Mouse (Mus musculus) forebrain, embryonic 10.5 days (tissue): Measurements from ENCODE around the gene Gjc1. TPM values are rescaled to one million over a fixed set of nuclear protein-coding genes. Genes with fewer than 3 reads are reported as not detected.

ENCODE experiments used
- DNase-seq: peaks from one replicate; pipeline ENCODE4 v3.0.0-alpha.2; 2017; ENCODE audit warnings: low spot score; ENCODE audit errors: extremely low spot score
- H3K27ac ChIP-seq: fragments of 300-500 bp; sonication (generic); 2 replicates; pipeline ENCODE4 v1.5.1; 2016; ENCODE audit warnings: mild to moderate bottlenecking
- H3K27me3 ChIP-seq: fragments of 300-500 bp; sonication (generic); 2 replicates; pipeline ENCODE4 v1.6.1; 2016; ENCODE audit warnings: mild to moderate bottlenecking; ENCODE audit not compliant: poor library complexity, severe bottlenecking
- H3K36me3 ChIP-seq: fragments of 300-500 bp; sonication (generic); replicated peaks from 2 replicates; pipeline ENCODE4 v1.6.1; 2016; ENCODE audit warnings: mild to moderate bottlenecking, moderate library complexity
- H3K4me1 ChIP-seq: fragments of 300-500 bp; sonication (generic); 2 replicates; pipeline ENCODE4 v1.6.1; 2016
- H3K4me3 ChIP-seq: fragments of 300-500 bp; sonication (generic); 2 replicates; pipeline ENCODE4 v1.5.1; 2016; ENCODE audit warnings: mild to moderate bottlenecking, moderate library complexity
- H3K9me3 ChIP-seq: fragments of 300-500 bp; sonication (generic); 2 replicates; pipeline ENCODE4 v1.6.1; 2016; ENCODE audit warnings: mild to moderate bottlenecking, moderate library complexity
- WGBS: fragments of 180-500 bp; shearing (Covaris S2); methylation state at CpG from one replicate; pipeline ENCODE4 v1.1.7; 2016; 5-methylcytosine and 5-hydroxymethylcytosine counted together
- polyA plus RNA-seq: library from polyadenylated mRNA; unstranded; fragments of >200 nt; fragmentation: Nextera tagmentation; extraction: Ambion mirVana; gene quantifications from 2 replicates; pipeline ENCODE4 v1.2.1, GENCODE M21; 2016

Gjc1 gene
- polyA plus RNA-seq, 1 experiment from 2014 or later, result 87.4 TPM

DNA sequence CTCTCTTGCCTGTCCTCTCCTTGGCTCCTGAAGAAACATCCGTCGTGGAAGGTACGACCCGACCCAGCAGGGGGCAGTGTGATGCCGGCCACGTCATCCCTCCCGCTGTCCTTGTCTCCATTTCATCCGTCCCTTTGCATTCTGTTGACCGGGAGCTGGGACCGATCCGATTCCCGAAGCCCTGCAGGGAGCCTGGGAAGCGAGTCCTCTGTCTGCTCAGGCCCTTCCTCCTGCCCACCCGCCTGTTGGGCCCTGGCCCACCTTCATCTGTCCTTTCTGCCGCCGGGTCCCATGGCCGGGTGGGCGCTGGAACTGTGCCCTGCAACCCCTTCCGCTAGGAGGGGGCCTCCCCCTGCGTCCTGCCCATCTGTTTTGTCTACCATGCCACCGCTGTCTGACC lies 41.9 kb downstream of the Gjc1 start:
- Histone ChIP-seq H3K9me3 (no peaks in the 10 kb centered on the region), H3K4me3 (peak overlapping the region; percentile 40), H3K27me3 (peaks cover 57% of the 10 kb centered on the region), H3K4me1 (peaks cover 69% of the 10 kb centered on the region), H3K27ac (peak overlapping the region; percentile 78), H3K36me3 (peaks cover 21% of the 10 kb centered on the region)
- 32% methylated on average over 21 of the region's 21 CpGs for WGBS
- DNase-seq, result peak; percentile 60

DNA sequence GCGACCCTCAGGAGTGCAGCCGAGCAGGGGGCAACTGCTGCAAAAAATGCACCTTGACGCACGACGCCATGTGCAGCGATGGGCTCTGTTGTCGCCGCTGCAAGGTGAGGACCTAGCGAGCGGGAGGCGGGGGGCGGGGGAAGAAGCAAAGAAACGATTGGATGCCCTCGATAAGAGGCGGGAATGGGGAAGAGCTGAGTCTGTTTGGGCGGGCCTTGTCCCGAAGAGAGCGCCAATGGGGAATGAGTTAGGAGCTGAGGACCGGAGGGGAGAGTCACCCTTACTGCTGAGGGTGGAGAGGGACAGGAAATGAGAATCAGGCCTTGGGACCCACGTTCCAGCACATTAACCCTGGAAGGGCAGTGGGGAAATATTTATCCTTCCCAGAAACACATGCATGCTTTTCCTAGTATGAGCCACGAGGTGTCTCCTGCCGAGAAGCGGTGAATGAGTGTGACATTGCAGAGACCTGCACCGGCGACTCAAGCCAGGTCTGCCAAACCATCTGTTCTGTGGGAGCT lies 44.8 kb downstream of the Gjc1 start:
- Histone ChIP-seq H3K36me3 (peaks cover 21% of the 10 kb centered on the region), H3K4me1 (peaks cover 84% of the 10 kb centered on the region)

DNA sequence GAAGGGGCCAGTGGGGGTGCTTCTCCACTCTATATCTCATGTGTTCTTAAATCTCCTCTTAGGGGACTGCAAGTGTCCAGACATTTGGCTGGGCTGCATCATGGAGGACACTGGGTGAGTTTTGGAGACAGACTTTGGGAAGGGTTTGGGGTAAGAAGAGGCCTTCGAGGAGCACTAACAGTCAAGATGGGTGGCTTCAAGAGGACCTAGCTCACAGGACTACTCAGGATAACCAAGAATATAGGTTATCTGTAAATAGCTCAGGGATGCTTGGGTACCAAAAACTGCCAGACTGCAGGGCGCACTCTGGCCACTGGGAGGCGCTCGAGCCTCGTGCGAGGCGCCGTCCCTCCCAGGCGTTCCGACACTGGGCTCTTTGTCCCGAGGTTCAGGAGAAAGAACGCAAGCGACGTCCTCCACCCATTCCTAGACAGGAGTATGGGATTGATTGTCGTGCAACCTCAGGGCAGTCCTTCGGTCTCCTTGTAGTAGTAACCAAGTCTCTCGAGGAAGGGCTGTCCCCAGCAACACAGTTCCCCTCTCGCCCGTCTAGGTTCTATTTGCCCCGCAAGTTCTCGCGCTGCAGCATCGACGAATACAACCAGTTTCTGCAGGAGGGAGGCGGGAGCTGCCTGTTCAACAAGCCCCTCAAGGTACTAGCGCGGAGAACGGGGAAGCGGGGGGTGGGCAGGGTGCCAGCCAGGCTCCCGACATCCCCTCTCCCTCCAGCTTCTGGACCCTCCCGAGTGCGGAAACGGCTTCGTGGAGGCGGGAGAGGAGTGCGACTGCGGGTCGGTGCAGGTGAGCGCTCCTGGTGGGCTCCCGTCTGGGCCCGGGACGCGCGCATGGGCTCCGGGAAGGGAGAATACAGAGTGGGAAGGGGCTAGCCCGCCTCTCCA lies 45.5 kb downstream of the Gjc1 start:
- H3K4me1 ChIP-seq, result peaks cover 84% of the 10 kb centered on the region
- H3K27me3 ChIP-seq, result peaks cover 62% of the 10 kb centered on the region
- H3K9me3 ChIP-seq, result no peaks in the 10 kb centered on the region
- peaks cover 21% of the 10 kb centered on the region for H3K36me3 ChIP-seq
- peak overlapping the region; percentile 91 for H3K27ac ChIP-seq
- under 1% methylated on average over 46 of the region's 46 CpGs for WGBS
- H3K4me3 ChIP-seq, result peak overlapping the region; percentile 60
- peak; percentile 90 for DNase-seq

More for the DNA sequence above, 44.8 kb downstream of the Gjc1 start:
- H3K9me3 ChIP-seq, result no peaks in the 10 kb centered on the region
- peak overlapping the region; percentile 91 for H3K27ac ChIP-seq
- 6% methylated on average over 25 of the region's 25 CpGs for WGBS
- H3K27me3 ChIP-seq, result peaks cover 68% of the 10 kb centered on the region
- peak overlapping the region; percentile 60 for H3K4me3 ChIP-seq
- peak; percentile 89 for DNase-seq

DNA sequence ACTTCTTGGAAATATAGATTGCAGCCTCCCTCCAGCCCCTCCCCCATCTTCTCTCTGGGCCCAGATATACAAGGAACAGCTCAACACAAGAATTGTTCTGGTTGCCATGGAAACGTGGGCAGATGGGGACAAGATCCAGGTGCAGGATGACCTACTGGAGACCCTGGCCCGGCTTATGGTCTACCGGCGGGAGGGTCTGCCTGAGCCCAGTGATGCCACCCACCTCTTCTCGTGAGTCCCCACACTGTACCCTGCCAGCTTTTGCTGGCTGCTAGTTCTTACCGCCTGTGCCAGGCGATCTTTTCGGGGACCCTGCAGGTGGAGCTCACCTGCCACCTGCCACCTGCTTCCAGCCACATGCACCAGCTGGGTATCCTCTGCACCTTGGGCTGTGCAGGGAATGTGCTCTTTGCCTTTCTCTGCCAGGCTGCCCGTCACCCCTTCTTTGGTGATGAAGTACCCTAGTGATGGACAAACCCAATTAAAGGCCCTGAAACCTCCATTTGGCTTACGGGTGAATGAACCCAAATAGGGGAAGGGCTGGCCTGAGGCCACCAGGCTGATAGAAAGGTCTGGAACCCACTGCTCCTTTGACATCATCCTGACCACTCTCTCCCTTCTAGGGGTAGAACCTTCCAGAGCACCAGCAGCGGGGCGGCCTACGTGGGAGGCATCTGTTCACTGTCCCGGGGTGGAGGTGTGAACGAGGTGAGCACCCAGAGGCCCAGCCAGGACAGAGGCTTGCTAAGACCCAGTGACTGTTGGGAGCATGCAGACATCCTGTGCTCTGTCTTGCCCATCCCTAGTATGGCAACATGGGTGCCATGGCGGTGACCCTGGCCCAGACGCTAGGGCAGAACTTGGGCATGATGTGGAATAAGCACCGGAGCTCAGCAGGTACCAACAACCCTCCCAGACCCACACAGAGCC lies 46.5 kb downstream of the Gjc1 start:
- peak; percentile 53 for DNase-seq
- peaks cover 76% of the 10 kb centered on the region for H3K4me1 ChIP-seq
- H3K27ac ChIP-seq, result peak overlapping the region; percentile 91

DNA sequence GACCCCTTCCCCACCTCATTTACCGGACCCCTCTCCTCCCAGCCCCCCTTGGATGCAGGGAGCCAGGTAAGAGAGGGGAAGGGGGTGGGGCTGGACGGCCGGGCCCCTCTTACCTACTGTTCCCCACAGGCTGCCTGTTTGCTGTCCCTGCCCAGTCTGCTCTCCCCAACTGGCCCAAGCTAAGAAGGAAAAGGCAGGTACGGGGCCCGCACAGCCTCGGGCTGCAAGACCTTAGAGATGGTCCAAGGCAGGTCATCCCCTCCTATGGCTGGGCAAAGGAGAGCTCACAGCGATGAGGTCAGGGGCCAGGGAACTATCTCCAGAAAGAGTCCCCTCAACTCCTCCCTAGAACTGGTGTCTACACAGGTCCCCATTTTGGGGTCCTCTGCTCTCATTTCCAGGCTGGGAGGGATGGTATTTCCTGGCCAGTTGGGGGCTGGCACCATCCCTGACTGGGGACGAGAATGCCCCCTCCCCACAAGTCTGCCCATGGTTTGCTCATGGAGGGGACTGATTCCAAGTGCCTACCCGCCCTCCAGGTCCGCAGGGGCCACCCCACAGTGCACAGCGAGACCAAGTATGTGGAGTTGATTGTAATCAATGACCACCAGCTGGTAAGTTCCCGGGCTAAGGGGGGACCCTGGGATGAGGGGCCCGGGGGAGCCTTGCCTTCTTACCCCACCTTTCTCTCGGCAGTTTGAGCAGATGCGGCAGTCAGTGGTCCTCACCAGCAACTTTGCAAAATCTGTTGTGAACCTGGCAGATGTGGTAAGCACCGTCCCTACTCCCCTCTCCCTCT lies 47.4 kb downstream of the Gjc1 start:
- no peaks in the 10 kb centered on the region for H3K9me3 ChIP-seq
- H3K27me3 ChIP-seq, result peaks cover 49% of the 10 kb centered on the region
- peak overlapping the region; percentile 91 for H3K27ac ChIP-seq
- 25% methylated on average over 16 of the region's 16 CpGs for WGBS
- H3K4me1 ChIP-seq, result peaks cover 78% of the 10 kb centered on the region
- H3K36me3 ChIP-seq, result peaks cover 12% of the 10 kb centered on the region
- peak overlapping the region; percentile 22 for H3K4me3 ChIP-seq
- DNase-seq, result no peak

More for the DNA sequence above, 46.5 kb downstream of the Gjc1 start:
- whole genome bisulfite sequencing, result 64% methylated on average over 18 of the region's 18 CpGs
- Histone ChIP-seq H3K4me3 (peak overlapping the region; percentile 22), H3K9me3 (no peaks in the 10 kb centered on the region), H3K36me3 (peaks cover 21% of the 10 kb centered on the region), H3K27me3 (peaks cover 58% of the 10 kb centered on the region)

DNA sequence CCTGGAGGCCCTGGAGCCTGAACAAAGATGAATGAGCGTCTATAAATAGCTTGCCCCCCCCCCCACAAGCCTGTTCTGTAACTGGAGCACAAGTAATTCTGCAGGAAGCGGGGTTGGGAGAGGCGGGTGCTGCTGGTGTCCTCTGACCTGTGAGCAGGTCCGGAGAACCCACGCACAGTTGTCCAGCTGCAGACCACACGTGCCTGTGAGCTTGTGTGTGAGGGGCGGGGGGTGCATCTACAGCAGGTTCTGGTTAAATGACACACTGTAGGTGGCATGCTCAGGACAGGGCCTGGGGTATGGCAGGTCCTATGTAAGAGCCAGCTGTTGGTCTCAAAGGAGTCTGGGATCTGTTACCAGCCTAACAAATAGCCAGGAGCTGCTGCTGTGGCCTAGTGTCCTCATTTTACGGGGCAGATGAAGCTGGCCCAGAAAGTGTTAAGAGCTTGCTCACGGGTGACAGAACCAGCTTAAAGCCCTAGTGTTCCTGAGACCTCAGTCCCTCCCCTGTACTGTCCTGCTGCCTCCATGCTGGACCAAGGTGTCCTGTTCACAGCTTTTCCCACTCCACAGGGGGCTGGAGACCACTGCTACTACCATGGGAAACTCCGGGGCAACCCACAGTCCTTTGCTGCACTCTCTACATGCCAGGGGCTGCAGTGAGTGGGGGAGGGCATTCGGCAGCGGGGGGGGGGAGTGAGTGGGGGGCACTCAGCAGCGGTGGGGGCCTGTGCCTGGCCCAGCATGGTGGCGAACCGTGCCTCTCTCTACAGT lies 48.7 kb downstream of the Gjc1 start:
- 53% methylated on average over 15 of the region's 15 CpGs for WGBS
- no peaks in the 10 kb centered on the region for H3K9me3 ChIP-seq
- H3K27ac ChIP-seq, result peak overlapping the region; percentile 91
- no peaks in the 10 kb centered on the region for H3K36me3 ChIP-seq
- peaks cover 36% of the 10 kb centered on the region for H3K27me3 ChIP-seq
- DNase-seq, result no peak
- no peak overlapping the region for H3K4me3 ChIP-seq
- H3K4me1 ChIP-seq, result peaks cover 81% of the 10 kb centered on the region

DNA sequence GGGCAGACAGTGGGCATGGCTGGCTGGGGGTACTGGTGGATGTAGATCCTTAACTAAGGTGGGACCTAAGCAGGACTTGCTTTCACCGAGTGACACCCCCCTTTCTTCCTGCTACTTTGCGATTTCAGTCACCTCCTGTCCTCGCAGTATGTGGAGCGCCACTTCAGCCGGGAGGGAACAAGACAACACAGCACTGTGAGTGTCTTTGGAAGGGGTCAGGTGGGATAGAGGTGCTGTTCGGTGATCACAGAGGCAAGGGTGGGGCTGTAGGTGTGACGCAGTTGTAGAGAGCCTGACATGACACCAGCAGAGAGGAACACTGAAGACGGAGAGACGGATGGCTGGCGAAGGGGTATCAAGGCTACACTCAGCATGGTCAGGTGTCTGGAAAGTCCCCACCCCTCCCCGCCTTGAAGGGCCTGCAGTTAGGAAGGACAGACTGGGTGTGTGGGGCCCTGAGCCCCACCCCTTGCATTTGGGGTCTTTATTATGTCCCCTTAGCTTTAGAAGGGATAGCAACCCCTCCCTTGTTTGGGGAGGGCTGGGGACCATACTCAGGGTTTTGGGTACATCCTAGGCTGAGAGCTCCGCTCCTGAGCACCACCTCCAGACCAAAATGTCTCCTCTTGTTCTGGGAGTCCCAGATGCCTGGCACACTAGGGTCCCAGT lies 49.4 kb downstream of the Gjc1 start:
- H3K27ac ChIP-seq, result peak overlapping the region; percentile 91
- H3K36me3 ChIP-seq, result no peaks in the 10 kb centered on the region
- peaks cover 30% of the 10 kb centered on the region for H3K27me3 ChIP-seq
- H3K4me3 ChIP-seq, result no peak overlapping the region
- DNase-seq, result no peak
- H3K4me1 ChIP-seq, result peaks cover 77% of the 10 kb centered on the region
- no peaks in the 10 kb centered on the region for H3K9me3 ChIP-seq
- WGBS, result 84% methylated on average over 12 of the region's 12 CpGs

DNA sequence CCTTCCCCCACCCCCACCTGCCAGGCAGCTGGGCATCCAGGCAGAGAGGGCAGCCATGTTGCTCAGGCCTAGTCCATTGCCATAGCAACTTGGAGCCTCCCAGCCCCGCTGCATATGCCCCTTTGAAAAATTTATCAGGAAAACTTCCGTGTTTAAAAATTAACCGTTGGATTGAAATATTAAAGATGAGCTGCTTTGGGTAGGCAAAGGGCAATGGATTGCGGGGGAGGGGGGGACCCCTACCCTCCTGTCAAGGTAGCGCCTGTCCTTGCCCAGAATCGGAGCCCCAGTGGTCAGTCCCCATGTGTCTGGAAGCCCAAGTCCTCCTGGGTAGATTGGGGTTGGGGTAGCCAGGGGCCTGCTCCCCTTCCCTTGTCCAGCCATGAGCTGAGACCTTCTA lies 50.4 kb downstream of the Gjc1 start:
- peak overlapping the region; percentile 53; the same call in 1 of the 2 replicates for H3K27ac ChIP-seq

DNA sequence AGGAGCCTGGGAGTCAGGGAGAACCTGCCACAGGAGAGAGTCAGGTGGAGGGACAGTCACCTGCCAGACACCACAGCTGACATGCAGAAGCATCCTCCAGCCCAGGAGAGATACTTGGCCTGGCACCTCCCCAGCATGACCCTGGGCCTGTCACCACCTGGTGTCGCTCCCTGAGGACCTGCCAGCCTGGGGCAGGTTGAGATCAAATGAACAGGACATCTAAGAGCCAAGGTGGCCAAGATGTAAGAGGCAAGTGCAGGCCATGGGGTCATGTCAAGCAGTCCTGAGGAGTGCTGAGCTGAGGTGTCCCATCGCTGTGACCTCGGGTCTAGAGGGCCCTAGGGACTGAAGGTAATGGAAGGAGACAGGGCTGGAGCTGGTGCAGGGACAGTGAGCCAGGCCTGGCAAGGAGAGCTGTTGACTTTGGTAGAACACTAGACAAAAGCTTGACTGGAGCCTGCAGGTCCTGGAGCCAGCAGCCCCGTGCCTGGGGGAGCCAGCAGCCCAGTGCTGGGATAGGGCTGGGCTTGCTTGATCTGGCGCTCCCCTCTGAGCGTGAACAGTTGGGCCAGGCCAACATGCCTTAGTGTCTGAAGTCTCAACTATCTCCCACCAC lies 52.3 kb downstream of the Gjc1 start:
- Histone ChIP-seq H3K4me3 (no peak overlapping the region), H3K27ac (peak overlapping the region; percentile 51; the same call in 1 of the 2 replicates), H3K36me3 (no peaks in the 10 kb centered on the region), H3K9me3 (no peaks in the 10 kb centered on the region), H3K27me3 (peaks cover 41% of the 10 kb centered on the region), H3K4me1 (peaks cover 63% of the 10 kb centered on the region)
- no peak for DNase-seq
- 76% methylated on average over 6 of the region's 6 CpGs for WGBS

More for the DNA sequence above, 50.4 kb downstream of the Gjc1 start:
- no peaks in the 10 kb centered on the region for H3K9me3 ChIP-seq
- no peaks in the 10 kb centered on the region for H3K36me3 ChIP-seq
- peaks cover 34% of the 10 kb centered on the region for H3K27me3 ChIP-seq
- 91% methylated on average over 6 of the region's 6 CpGs for WGBS
- H3K4me3 ChIP-seq, result no peak overlapping the region
- DNase-seq, result no peak
- H3K4me1 ChIP-seq, result peaks cover 69% of the 10 kb centered on the region

DNA sequence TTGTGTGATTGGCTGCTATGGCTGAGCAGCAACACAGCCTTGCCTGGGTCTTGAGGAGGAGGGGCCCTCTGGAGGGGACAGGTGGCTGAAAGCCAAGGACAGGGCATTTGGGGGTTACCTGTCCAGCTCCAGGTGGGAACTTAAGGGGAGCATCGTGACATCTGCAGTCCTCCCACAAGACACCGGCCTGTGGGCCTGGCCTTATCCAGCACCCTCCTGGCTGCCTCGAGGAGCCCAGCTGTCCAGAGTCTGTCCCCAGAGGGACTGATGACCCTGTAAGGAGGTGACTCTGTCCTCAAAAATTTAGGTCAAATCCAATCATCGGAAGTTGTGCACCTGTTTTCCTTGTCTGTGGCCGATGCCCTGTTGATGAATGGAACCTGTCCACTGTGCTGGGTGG lies 54.1 kb downstream of the Gjc1 start:
- peaks cover 42% of the 10 kb centered on the region for H3K27me3 ChIP-seq
- WGBS, result 84% methylated on average over 5 of the region's 5 CpGs
- peaks cover 62% of the 10 kb centered on the region for H3K4me1 ChIP-seq
- no peaks in the 10 kb centered on the region for H3K9me3 ChIP-seq
- no peak overlapping the region for H3K4me3 ChIP-seq
- no peak overlapping the region for H3K27ac ChIP-seq
- no peaks in the 10 kb centered on the region for H3K36me3 ChIP-seq
- no peak for DNase-seq
